Mouse (Mus musculus) heart, embryonic 14.5 days (tissue): ENCODE measurements around the gene Mmp27. TPM values are rescaled to one million over a fixed set of nuclear protein-coding genes. Genes with fewer than 3 reads are reported as not detected.
A peak's percentile ranks its signal among the peaks of the same experiment; 100 is the strongest.

Experiments used
- ATAC-seq: fragments of 200-750 bp; cut with Nextera tagmentation; 2 replicates; pipeline ENCODE4 v1.8.0; 2017; ENCODE audit warnings: low read depth, moderate TSS enrichment; ENCODE audit not compliant: insufficient number of reproducible peaks, insufficient read depth, low FRiP score
- H3K27ac ChIP-seq, 2 experiments: fragments of 200-500 bp in 1 of 2; fragments of 300-500 bp in 1 of 2; sonication (generic) in 1 of 2; replicated peaks in 1 of 2; 2 replicates each; pipeline ENCODE4 v1.5.1; 2012 to 2014; ENCODE audit warnings: low read depth in 2 of 2, low read length in 2 of 2, control low read depth in 1 of 2, mild to moderate bottlenecking in 1 of 2, mixed read lengths in 1 of 2; ENCODE audit not compliant: control insufficient read depth in 1 of 2, insufficient read depth in 1 of 2
- H3K27me3 ChIP-seq: fragments of 300-500 bp; sonication (generic); 2 replicates; pipeline ENCODE4 v1.6.1; 2014; ENCODE audit warnings: mild to moderate bottlenecking, low read length, control low read depth; ENCODE audit not compliant: control insufficient read depth, insufficient read depth
- H3K36me3 ChIP-seq: fragments of 300-500 bp; sonication (generic); 2 replicates; pipeline ENCODE4 v1.6.1; 2014; ENCODE audit warnings: mild to moderate bottlenecking, control low read depth, low read length, mixed read lengths; ENCODE audit not compliant: control insufficient read depth, insufficient read depth
- H3K4me1 ChIP-seq, 2 experiments: fragments of 200-500 bp in 1 of 2; fragments of 300-500 bp in 1 of 2; sonication (generic) in 1 of 2; 2 replicates each; pipeline ENCODE4 v1.6.1; 2012 to 2014; ENCODE audit warnings: low read length in 2 of 2, control low read depth in 1 of 2, mixed read lengths in 1 of 2; ENCODE audit not compliant: control insufficient read depth in 2 of 2, insufficient read depth in 2 of 2
- H3K4me2 ChIP-seq: fragments of 300-500 bp; sonication (generic); 2 replicates; pipeline ENCODE4 v1.6.1; 2014; ENCODE audit warnings: mild to moderate bottlenecking, low read length
- H3K4me3 ChIP-seq, 2 experiments: fragments of 200-500 bp in 1 of 2; fragments of 300-500 bp in 1 of 2; sonication (generic) in 1 of 2; 2 replicates each; pipeline ENCODE4 v1.5.1; 2012 to 2014; ENCODE audit warnings: low read length in 2 of 2, mild to moderate bottlenecking in 2 of 2, control low read depth in 1 of 2, low read depth in 1 of 2, moderate library complexity in 1 of 2; ENCODE audit not compliant: control insufficient read depth in 1 of 2, insufficient read depth in 1 of 2
- H3K9ac ChIP-seq: fragments of 300-500 bp; sonication (generic); 2 replicates; pipeline ENCODE4 v1.6.1; 2014; ENCODE audit warnings: mild to moderate bottlenecking, low read length
- H3K9me3 ChIP-seq: fragments of 300-500 bp; sonication (generic); 2 replicates; pipeline ENCODE4 v1.6.1; 2016; ENCODE audit warnings: low read length, control low read depth; ENCODE audit not compliant: control insufficient read depth
- WGBS: fragments of 180-500 bp; shearing (Covaris S2); extraction: QIAGEN DNeasy Blood & Tissue Kit; methylation state at CpG from one replicate; pipeline ENCODE4 v1.1.7; 2014; 5-methylcytosine and 5-hydroxymethylcytosine counted together
- polyA plus RNA-seq: library from polyadenylated mRNA; unstranded; fragments of >200 nt; fragmentation: Nextera tagmentation; extraction: Ambion mirVana; gene quantifications from 2 replicates; pipeline ENCODE4 v1.2.1, GENCODE M21; 2014

Gene Mmp27
- polyA plus RNA-seq, result not detected in 2 replicates

DNA sequence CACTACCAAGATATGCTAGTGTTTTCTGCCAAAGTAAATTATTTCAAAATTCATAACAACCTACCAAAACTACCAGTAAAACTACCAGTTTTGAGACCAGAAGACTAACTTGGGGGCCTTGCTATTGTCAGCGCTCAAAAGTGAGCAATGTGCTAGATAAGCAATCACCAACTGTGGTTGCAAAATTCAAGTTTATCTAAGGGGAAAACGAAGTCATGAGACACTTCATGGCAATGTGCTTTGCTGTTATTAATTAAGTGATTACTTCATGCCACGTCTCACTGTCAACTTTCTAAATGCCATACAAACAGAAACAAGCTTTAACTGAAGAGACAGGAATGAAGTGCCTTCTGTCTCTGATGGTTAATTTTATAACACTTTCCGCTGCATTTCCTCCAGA lies at the start of gene Mmp27:
TSS of gene Mmp27 (plus strand) at position 235 of the 400 bp plus-strand sequence.
- Histone ChIP-seq H3K4me1 (no peaks in the 10 kb centered on the region; a peak in 1 of 4 replicates), H3K27ac (no peak within 1 kb of the TSS), H3K9ac (no peak within 1 kb of the TSS), H3K4me2 (no peak within 1 kb of the TSS), H3K9me3 (no peaks in the 10 kb centered on the region), H3K36me3 (no peaks in the 10 kb centered on the region), H3K4me3 (no peak within 1 kb of the TSS), H3K27me3 (no peaks in the 10 kb centered on the region)
- 53% methylated on average over 4 of the region's 4 CpGs for WGBS
- ATAC-seq, result no peak

DNA sequence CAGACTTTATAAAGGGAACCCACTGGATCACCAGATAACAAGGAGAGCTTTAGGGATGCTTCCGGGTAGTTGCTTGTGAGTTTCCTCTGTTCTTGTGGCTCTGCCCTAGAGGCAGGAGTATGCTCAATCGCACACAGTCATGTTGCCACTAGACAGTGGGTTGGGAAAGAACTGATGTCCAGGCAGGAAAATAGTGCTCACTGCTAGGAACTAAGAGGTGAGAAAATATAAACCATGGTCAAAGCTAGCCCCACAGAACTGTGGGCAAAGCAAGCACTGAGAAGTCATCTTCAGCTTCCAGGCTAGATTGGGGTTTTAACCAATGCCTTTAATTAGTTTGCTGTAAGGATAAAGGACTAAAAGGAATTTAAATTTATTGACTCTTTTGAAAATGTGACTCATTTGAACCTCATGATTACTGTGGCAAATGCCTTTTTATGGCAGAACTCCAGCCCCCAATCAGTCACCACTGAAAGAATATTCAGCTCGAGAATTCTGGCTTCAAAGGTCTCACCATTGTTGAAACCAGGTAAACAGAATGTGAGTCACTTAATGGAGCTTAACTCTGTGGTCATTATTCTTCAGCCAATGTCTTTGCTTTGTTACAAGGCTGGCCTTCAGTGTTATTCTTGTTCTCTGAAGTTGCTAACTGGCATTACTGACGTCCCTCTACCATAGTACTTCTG lies 44.8 kb upstream of the Mmp27 start:
- WGBS, result 64% methylated on average over 4 of the region's 4 CpGs
- Histone ChIP-seq H3K4me2 (no peak overlapping the region), H3K36me3 (no peaks in the 10 kb centered on the region), H3K27me3 (no peaks in the 10 kb centered on the region), H3K4me1 (no peaks in the 10 kb centered on the region), H3K4me3 (no peak overlapping the region), H3K27ac (no peak overlapping the region), H3K9ac (no peak overlapping the region), H3K9me3 (no peaks in the 10 kb centered on the region)
- ATAC-seq, result no peak

DNA sequence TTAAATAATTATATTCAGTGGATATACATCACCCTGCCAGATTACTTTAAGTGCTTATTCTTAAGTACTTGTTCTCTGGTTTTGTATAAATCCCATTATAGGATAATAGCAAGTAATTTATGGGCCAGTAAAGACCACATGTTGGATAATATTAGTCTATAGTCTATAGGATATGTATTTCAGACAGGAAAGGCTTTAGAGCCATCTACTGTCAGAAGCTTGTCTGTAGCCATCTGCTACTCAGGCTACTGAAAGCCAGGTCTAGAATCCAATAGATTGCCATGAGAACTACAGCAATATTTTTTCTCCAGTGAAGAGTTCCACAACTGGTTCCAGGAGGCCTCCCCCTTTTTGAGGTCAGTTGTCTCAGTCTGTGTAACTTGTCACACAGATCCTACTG lies 28.4 kb upstream of the Mmp27 start:
- Histone ChIP-seq H3K4me2 (no peak overlapping the region), H3K36me3 (no peaks in the 10 kb centered on the region), H3K4me1 (peaks cover 0 to 3% of the 10 kb centered on the region in 2 experiments; a peak in 1 of 4 replicates), H3K27me3 (no peaks in the 10 kb centered on the region), H3K4me3 (no peak overlapping the region), H3K9ac (no peak overlapping the region), H3K9me3 (no peaks in the 10 kb centered on the region), H3K27ac (no peak overlapping the region)
- no peak for ATAC-seq

DNA sequence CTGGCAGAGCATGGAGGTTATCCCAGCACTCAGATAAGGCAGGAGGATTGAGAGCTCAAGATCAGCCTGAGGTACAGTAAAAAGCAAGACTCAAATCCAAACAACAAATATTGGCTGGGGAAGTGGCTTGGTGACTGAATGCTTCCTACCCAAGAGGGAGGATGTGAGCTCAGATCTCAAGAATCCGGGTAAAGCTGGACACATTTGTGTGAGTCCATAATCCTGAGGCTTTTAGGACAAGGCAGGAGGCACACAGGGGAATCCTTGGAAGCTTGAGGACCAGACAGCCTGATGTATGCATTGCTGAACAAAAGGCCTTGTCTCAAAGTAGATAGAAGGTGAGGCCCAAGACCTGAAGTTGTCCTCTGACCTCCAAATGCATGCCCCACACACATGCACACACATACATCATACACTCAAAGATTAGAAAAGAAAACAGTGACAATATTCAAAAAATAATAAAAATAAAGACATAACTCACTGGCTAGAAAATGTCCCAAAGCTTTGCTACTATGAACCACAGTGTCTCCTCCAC lies 26.2 kb upstream of the Mmp27 start:
- Histone ChIP-seq H3K4me1 (peaks cover 0 to 3% of the 10 kb centered on the region in 2 experiments; a peak in 1 of 4 replicates), H3K27me3 (no peaks in the 10 kb centered on the region), H3K4me3 (no peak overlapping the region), H3K9me3 (no peaks in the 10 kb centered on the region), H3K36me3 (no peaks in the 10 kb centered on the region), H3K27ac (peak overlapping the region; percentile 2 to 12; a peak in 1 of 4 replicates), H3K4me2 (no peak overlapping the region), H3K9ac (no peak overlapping the region)
- no peak for ATAC-seq
- WGBS, result 52% methylated on average over 1 of the region's 1 CpGs

DNA sequence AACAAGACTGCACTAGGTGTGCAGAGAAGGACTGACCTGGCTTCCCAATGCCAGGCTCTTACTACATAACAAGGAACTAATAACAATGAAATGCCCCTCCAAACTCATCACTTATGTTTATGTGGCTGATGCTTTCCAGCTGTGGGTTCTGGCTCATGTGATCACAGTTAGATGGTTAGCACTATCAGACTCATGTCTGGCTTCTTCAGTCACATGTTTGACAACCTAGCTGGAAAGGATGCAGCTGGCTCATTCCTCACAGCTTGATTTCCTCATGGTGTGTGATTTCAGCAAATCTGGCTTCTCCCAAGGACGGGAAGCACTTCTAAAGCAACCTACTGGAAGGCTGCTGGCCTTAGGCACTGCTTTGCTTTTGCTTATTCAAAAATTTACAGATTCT lies 25.7 kb upstream of the Mmp27 start:
- H3K4me1 ChIP-seq, result peaks cover 0 to 3% of the 10 kb centered on the region in 2 experiments; a peak in 1 of 4 replicates
- no peaks in the 10 kb centered on the region for H3K9me3 ChIP-seq
- H3K9ac ChIP-seq, result no peak overlapping the region
- H3K27me3 ChIP-seq, result no peaks in the 10 kb centered on the region
- H3K4me3 ChIP-seq, result no peak overlapping the region
- no peak overlapping the region for H3K4me2 ChIP-seq
- H3K36me3 ChIP-seq, result no peaks in the 10 kb centered on the region
- WGBS, result 36% methylated on average over 1 of the region's 1 CpGs
- H3K27ac ChIP-seq, result peak overlapping the region in 1 of 2 experiments; percentile 12; a peak in 1 of 4 replicates
- ATAC-seq, result no peak; the same call in 1 of the 2 replicates

DNA sequence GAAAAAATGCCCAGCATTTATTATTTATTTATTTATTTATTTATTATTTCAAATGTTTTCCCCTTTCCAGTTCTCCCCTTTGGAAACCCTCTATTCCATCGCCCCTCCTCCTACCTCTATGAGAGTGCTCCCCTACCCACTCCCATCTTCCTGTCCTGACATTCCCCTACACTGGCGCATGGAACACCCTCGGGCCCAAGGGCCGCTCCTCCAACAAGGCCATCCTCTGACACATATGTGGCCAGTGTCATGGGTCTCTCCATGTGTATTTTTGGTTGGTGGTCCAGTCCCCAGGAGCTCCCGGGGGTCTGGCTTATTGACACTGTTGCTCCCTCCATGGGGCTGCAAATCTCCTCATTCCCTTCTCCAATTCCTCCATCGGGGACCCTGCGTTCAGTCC lies 25.3 kb upstream of the Mmp27 start:
- no peak for ATAC-seq
- H3K4me2 ChIP-seq, result no peak overlapping the region
- H3K36me3 ChIP-seq, result no peaks in the 10 kb centered on the region
- H3K4me1 ChIP-seq, result peaks cover 0 to 3% of the 10 kb centered on the region in 2 experiments; a peak in 1 of 4 replicates
- H3K27me3 ChIP-seq, result no peaks in the 10 kb centered on the region
- H3K9me3 ChIP-seq, result no peaks in the 10 kb centered on the region
- H3K4me3 ChIP-seq, result no peak overlapping the region
- no peak overlapping the region for H3K9ac ChIP-seq
- no peak overlapping the region for H3K27ac ChIP-seq
- WGBS, result 74% methylated on average over 7 of the region's 7 CpGs

DNA sequence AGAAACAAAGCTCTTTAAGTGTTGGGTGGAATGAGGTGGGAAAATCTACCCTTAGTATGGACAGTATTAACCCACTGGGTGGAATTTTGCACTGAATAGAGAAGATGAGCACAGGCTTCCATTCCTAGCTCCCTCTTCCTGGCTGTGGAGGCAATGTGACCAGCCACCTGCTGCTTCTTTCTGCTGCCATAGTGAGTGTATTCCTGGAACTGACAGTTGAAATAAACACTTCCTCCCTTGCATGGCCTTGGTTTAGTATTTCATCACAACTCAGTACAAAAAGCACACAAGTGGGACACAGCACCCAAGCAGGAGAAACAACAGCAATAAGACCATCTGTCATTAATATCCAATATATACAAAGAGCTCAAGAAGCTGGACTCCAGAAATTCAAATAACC lies 19.3 kb upstream of the Mmp27 start:
- no peaks in the 10 kb centered on the region for H3K27me3 ChIP-seq
- no peaks in the 10 kb centered on the region for H3K9me3 ChIP-seq
- H3K4me3 ChIP-seq, result no peak overlapping the region
- H3K4me1 ChIP-seq, result no peaks in the 10 kb centered on the region
- H3K9ac ChIP-seq, result no peak overlapping the region
- no peak overlapping the region for H3K27ac ChIP-seq
- no peak overlapping the region for H3K4me2 ChIP-seq
- H3K36me3 ChIP-seq, result no peaks in the 10 kb centered on the region
- no peak for ATAC-seq

DNA sequence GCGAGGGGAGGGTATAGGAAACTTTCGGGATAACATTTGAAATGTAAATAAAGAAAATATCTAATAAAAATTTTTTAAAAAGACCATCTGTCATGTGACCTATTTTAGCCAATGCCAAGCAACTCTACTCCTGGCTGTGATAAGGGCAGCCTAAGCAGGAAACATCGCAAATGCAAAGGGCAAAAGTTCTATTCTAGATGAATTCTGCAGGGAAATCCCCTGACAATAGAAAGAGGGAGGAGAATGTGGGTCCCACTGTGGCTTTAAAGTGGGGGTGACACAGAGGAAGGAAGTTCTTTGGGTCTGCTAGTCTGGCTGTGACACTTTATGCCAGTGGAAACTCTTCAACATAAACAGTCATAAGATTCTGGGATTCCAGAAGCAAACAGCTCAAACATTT lies 17.7 kb upstream of the Mmp27 start:
- Histone ChIP-seq H3K9ac (no peak overlapping the region), H3K27me3 (no peaks in the 10 kb centered on the region), H3K4me3 (no peak overlapping the region), H3K27ac (no peak overlapping the region), H3K4me2 (no peak overlapping the region), H3K4me1 (no peaks in the 10 kb centered on the region; a peak in 1 of 4 replicates), H3K36me3 (no peaks in the 10 kb centered on the region), H3K9me3 (no peaks in the 10 kb centered on the region)
- 69% methylated on average over 3 of the region's 3 CpGs for WGBS
- ATAC-seq, result no peak
